Mouse (Mus musculus): ENCODE measurements around the gene Erich4.
"Not testable (repeated sequence)": the region's sequence is repeated elsewhere in the genome, so short reads cannot be mapped to it uniquely, and the experiment has no call there.

Erich4 gene

GRCm38 (mm10) chr7:25584651-25585050, 31.0 kb downstream of the Erich4 start:
- in situ Hi-C loops (cut with MboI, MseI), result no loop called here

GRCm38 (mm10) chr7:25582301-25582810, 33.3 kb downstream of the Erich4 start:
- in situ Hi-C loops (cut with MboI, MseI), result no loop called here

GRCm38 (mm10) chr7:25579441-25579840, 36.3 kb downstream of the Erich4 start:
- in situ Hi-C loops (cut with MboI, MseI), result loop anchor here (5.0 kb wide), 1 partner anchor 742 kb away; no protein-coding TSS in a partner anchor

- in situ Hi-C loops (cut with MboI, MseI), result loop anchor here (5.0 kb wide), 1 partner anchor 740 kb away; no protein-coding TSS in a partner anchor
These were observed 38.8 kb downstream of the Erich4 start for GRCm38 (mm10) chr7:25576793-25577437.

- in situ Hi-C loops (cut with MboI, MseI), result loop anchor here (5.0 kb wide), 1 partner anchor 739 kb away; no protein-coding TSS in a partner anchor
These were observed 39.4 kb downstream of the Erich4 start for GRCm38 (mm10) chr7:25576308-25576707.

- in situ Hi-C loops (cut with MboI, MseI), result loop anchor here (5.0 kb wide), 1 partner anchor 739 kb away; no protein-coding TSS in a partner anchor
These were observed 39.8 kb downstream of the Erich4 start for GRCm38 (mm10) chr7:25575870-25576269.

- in situ Hi-C loops (cut with MboI, MseI), result loop anchor here (5.0 kb wide), 1 partner anchor 738 kb away; no protein-coding TSS in a partner anchor
These were observed 40.6 kb downstream of the Erich4 start for GRCm38 (mm10) chr7:25575105-25575504.

GRCm38 (mm10) chr7:25573806-25574205, 41.9 kb downstream of the Erich4 start:
- in situ Hi-C loops (cut with MboI, MseI), result not testable (repeated sequence)

GRCm38 (mm10) chr7:25568721-25569120, 47.0 kb downstream of the Erich4 start:
- in situ Hi-C loops (cut with MboI, MseI), result no loop called here

All from regulatory T cell (primary cell).